Mouse (Mus musculus): ENCODE results near the gene Gm45716. TPM values are rescaled to one million over a fixed set of nuclear protein-coding genes. Genes with fewer than 3 reads are reported as not detected.
A peak's percentile ranks its signal among the peaks of the same experiment; 100 is the strongest.

Gene Gm45716
- polyA plus RNA-seq (2012; rRNA removed), result 16.6 and 17.3 TPM in 2 replicates

DNA sequence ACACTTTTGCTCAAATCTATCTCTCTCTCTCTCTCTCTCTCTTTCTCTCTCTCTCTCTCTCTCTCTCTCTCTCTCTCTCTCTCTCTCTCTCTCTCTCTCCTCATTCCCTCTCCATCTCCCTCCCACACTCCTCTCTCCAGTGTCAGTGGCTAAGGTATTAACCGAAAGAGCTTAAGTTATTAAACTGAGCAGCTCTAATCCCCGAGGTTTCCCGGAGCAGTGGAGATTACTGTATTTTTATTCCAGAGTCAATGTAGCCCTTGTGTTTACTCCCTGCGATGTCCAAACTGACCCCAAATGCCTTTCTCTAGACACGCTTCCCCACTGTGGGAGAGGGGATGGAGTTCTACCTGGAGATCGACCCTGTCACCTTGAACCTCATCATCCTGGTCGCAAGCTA, at the start of gene Gm45716:
TSS of gene Gm45716 (plus strand) at position 243 of the 400 bp plus-strand sequence.
- TF ChIP-seq POLR2A (IDR thresholded peaks at IDR 0.05; ENCODE audit: borderline replicate concordance, extremely low read depth, insufficient read depth, insufficient read length, poor library complexity, severe bottlenecking) (no peak), CTCF (IDR thresholded peaks at IDR 0.05; ENCODE audit: borderline replicate concordance, extremely low read depth, insufficient read depth, insufficient read length) (no peak)
- no peak for DNase-seq (ENCODE audit: low read depth)

DNA sequence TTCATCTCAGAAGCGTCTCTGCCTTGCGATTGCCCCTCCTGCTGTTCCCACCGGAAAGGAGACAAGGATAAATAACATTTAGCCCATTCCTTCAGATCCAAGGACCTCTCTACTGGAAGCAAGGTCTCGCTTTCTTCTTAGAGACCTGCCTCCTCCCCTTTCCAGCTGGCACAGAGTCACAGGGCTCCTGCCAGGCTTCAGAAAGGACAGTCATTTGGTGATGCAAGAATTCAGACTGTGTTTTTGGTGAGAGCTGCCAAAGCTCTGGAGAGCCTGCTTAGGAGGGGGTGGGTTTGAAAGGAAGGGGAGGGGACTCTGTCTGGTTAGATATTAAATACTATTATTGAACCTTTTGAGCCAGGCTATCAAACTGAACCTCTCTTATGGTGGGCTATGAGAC, 45.1 kb upstream of the Gm45716 start:
- DNase-seq (ENCODE audit: low read depth), result peak; percentile 77
- TF ChIP-seq POLR2A (IDR thresholded peaks at IDR 0.05; ENCODE audit: borderline replicate concordance, extremely low read depth, insufficient read depth, insufficient read length, poor library complexity, severe bottlenecking) (no peak), CTCF (IDR thresholded peaks at IDR 0.05; ENCODE audit: borderline replicate concordance, extremely low read depth, insufficient read depth, insufficient read length) (no peak)

DNA sequence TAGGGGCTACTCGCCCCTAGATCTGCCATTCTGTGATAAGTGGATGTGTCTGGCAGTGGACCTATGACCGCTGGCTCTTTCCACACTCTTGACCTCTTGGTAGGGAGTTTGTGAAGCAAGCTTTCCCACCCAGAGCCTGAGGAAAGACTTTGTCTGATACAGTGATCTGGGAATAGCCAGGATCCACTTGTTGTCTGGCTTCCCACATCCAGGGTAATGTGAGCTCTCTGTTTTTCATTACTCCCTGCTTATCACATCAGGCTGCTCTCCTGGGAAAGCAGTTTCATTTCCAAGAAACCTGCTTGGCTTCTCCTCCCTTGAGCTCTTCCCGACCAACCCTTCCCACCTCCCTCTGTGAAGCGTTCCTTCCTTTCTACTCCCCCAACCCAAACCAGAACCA, 44.5 kb upstream of the Gm45716 start:
- TF ChIP-seq CTCF (IDR thresholded peaks at IDR 0.05; ENCODE audit: borderline replicate concordance, extremely low read depth, insufficient read depth, insufficient read length) (no peak), POLR2A (IDR thresholded peaks at IDR 0.05; ENCODE audit: borderline replicate concordance, extremely low read depth, insufficient read depth, insufficient read length, poor library complexity, severe bottlenecking) (no peak)
- no peak for DNase-seq (ENCODE audit: low read depth)

DNA sequence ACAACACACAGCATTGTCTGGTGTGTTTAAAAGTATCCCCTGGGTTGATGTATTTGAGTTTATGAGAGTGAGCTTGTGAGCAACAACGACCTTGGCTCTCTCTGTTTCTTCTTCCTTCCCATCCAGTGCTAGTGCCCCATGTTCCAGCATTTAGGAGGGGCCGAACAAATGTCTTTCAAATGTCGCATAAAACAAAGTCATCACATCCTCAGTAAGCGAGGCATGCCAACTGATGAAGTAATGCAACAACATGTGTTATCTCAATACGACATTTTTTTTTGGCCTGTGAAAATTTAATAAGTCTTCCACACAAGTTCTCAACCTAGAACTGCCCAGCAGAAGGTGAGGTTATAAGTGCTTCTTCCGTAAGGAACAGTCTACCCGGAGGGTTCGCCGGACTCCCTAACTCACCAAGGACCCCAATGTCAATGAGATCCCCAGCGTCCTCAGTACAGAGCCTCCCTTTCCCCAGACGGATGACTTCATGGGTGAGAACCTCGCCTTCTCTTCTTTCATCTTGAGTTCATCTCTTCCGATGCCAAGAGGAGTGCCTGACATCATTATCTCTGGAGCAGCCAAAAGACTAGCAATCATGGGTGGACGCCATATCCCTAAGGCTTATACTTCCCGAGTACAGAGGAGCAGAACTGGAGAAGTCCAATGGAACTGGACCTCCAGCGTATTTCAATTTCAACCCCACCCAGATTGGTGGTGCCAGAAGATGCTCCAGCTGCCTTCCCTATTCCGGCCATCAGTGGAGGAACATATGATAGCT, 41.2 kb upstream of the Gm45716 start:
- TF ChIP-seq POLR2A (IDR thresholded peaks at IDR 0.05; ENCODE audit: borderline replicate concordance, extremely low read depth, insufficient read depth, insufficient read length, poor library complexity, severe bottlenecking) (no peak), CTCF (IDR thresholded peaks at IDR 0.05; ENCODE audit: borderline replicate concordance, extremely low read depth, insufficient read depth, insufficient read length) (no peak)
- no peak for DNase-seq (ENCODE audit: low read depth)

DNA sequence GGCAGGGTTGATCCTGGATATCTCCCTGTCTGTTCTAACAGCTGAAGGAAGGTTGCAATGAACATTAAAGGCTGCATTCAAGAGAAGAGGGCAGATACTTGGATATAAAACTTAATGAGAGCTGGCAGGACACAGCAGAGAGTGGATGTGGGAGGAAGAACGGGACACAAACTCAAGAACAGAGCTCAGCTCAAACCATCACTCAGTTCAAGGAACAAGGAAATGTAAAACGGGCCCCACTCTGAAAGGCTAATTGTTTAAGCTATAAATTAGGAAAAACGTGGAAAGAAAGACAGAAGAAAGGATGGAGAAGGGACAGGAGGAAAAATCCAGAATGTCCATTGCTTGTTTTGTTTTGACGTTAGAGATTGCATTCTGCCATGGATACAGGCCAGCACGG, 32.4 kb upstream of the Gm45716 start:
- DNase-seq (ENCODE audit: low read depth), result peak; percentile 48
- TF ChIP-seq CTCF (IDR thresholded peaks at IDR 0.05; ENCODE audit: borderline replicate concordance, extremely low read depth, insufficient read depth, insufficient read length) (no peak), POLR2A (IDR thresholded peaks at IDR 0.05; ENCODE audit: borderline replicate concordance, extremely low read depth, insufficient read depth, insufficient read length, poor library complexity, severe bottlenecking) (no peak)

DNA sequence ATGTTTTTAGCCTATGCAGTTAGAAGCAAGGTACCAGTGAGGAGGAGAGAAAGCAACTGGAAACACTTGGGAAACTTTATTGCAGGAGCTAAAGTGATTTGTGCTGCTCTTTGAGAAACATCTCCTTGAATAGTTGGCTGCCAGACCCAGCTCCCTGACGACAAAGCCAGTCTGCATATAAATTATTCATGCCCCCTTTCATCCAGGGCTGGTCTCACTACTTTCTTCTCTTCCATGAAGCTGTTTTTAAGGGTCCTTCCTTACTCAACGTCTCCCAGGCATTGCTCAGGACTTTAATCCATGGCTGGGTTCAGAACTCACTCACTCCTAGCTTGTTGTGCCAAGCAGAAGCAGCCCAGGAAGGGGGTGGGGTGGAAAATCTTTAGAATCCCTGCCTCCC, 32.0 kb upstream of the Gm45716 start:
- peak; percentile 83 for DNase-seq (ENCODE audit: low read depth)
- TF ChIP-seq CTCF (IDR thresholded peaks at IDR 0.05; ENCODE audit: borderline replicate concordance, extremely low read depth, insufficient read depth, insufficient read length) (no peak), POLR2A (IDR thresholded peaks at IDR 0.05; ENCODE audit: borderline replicate concordance, extremely low read depth, insufficient read depth, insufficient read length, poor library complexity, severe bottlenecking) (no peak)

DNA sequence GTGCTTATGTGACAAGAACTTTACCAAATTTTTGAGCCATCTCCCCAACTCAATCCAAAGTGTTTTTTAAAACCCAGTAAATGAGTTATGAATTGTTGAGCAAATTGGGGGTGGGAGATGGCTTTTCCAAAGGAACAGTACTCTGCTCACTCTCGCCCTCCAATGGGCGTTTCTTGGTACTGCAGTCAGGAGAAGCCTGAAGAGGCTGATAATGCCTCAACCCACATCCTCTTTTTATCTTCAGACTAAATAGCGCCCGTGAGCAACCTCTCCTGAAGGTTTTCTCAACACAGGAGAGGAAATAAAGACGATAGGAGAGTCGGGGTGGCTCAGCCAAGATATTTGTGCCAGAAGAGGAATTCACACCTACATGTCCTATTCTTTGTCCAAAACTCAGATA, 19.7 kb upstream of the Gm45716 start:
- DNase-seq (ENCODE audit: low read depth), result no peak
- TF ChIP-seq CTCF (IDR thresholded peaks at IDR 0.05; ENCODE audit: borderline replicate concordance, extremely low read depth, insufficient read depth, insufficient read length), result peak; percentile 57; the same call in 1 of the 2 replicates
- no peak for TF ChIP-seq POLR2A (IDR thresholded peaks at IDR 0.05; ENCODE audit: borderline replicate concordance, extremely low read depth, insufficient read depth, insufficient read length, poor library complexity, severe bottlenecking)

DNA sequence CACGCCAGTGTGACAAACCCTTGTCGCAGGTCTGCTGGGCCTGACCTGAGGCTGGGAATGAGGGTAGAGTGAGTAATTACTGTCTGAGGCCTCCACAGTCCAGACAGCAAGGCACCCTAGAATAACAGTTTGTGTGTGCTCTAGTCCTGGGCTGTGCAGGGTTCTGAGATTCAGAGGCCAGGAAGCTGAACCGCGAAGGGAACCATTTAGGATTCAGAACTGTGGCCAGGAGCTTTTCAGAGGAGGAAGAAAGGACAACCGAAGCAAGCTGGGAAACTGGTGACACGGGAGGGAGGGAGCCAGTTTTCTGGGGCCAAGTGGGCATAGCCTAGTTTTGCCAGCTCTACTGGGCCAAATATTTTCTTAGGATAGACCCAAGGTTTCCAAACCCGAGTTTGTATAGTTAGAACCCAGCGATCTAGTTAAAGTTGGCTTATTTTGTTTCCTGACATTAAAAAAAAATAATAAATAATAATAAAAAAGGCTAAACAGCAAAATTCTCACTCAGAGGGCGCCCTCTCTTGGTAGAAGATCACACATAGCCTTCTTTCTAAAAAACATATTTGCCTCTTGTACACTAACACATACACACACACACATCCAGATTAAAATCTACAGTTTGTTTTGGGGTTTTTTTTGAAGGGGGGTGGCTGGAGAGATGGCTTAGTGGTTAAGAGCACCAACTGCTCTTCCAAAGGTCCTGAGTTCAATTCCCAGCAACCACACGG, 19.0 kb upstream of the Gm45716 start:
- no peak for DNase-seq (ENCODE audit: low read depth)
- TF ChIP-seq CTCF (IDR thresholded peaks at IDR 0.05; ENCODE audit: borderline replicate concordance, extremely low read depth, insufficient read depth, insufficient read length) (no peak), POLR2A (IDR thresholded peaks at IDR 0.05; ENCODE audit: borderline replicate concordance, extremely low read depth, insufficient read depth, insufficient read length, poor library complexity, severe bottlenecking) (no peak)

DNA sequence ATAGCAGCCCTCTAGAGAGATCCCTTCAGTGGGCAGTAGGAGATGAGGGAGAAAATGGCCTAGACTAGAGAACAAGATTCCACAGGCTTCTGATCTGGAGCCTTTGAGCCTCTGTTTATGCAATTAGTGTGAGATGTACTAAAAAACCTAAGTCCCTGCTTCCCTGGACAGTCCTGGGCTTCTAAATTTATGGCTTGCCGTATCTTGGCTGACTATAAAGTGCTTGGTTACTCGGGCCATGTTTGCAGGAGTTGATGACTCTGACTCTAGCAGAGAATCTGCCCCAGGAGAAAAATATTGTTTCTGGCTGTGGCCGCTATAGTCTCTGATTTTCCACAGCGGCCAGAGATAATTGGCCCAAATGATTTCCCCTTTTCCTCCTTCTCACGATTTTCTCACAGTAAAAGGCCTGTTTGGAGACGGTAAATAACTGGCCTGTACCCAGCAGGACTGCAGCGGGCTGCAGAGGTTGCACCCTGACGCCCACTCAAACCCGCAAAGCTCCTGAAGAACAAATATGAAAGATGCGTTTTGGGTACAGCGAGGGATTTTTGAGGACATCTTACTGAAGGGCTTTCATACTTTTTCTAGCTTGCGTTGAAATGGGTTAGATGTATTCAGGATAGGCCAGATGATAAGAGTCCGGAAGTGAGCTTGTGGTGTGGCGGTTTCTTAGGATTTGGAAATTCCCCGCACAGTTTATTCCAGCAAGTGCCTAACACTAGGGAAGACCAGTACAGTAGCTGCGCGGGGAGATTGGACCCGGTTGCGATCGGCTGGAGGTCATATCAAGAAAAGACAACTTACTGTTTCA, 18.1 kb upstream of the Gm45716 start:
- no peak for DNase-seq (ENCODE audit: low read depth)
- no peak for TF ChIP-seq POLR2A (IDR thresholded peaks at IDR 0.05; ENCODE audit: borderline replicate concordance, extremely low read depth, insufficient read depth, insufficient read length, poor library complexity, severe bottlenecking)
- TF ChIP-seq CTCF (IDR thresholded peaks at IDR 0.05; ENCODE audit: borderline replicate concordance, extremely low read depth, insufficient read depth, insufficient read length), result no peak

DNA sequence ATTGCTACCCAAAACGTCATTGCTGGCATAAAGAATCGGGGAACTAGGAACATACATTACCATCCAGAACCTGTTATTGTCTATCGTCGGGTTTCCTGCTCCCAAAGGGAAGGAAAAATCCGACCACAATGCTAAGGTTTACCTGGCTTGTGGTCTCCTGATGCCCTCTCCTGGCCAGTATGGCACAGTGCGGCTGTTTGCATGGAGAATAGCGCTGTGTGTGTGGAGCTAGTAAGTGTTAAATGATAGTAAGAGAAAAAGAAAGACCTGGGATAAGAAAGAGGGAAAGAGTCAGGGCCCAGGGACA, 17.5 kb upstream of the Gm45716 start:
- no peak for TF ChIP-seq POLR2A (IDR thresholded peaks at IDR 0.05; ENCODE audit: borderline replicate concordance, extremely low read depth, insufficient read depth, insufficient read length, poor library complexity, severe bottlenecking)
- peak; percentile 98 for TF ChIP-seq CTCF (IDR thresholded peaks at IDR 0.05; ENCODE audit: borderline replicate concordance, extremely low read depth, insufficient read depth, insufficient read length)
- peak; percentile 92 for DNase-seq (ENCODE audit: low read depth)

DNA sequence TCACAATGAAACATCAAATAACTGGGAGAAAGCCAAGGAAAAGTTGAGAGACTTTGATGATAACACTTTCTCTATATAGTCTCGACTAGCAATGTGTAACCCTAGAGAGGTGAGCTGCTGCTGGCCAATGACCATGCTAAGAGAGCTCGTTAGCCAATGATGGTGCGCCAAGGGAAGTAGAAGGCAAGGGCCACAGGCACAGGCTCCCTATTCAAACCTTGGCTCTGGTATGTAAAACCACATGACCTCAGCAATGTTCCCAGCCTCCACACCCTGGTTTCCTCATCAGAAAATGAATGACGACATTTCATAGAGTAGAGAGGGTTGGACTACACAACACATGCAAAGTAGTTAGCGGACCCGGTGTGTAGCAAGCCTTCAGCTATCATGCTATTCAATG, 15.2 kb upstream of the Gm45716 start:
- no peak for DNase-seq (ENCODE audit: low read depth)
- TF ChIP-seq POLR2A (IDR thresholded peaks at IDR 0.05; ENCODE audit: borderline replicate concordance, extremely low read depth, insufficient read depth, insufficient read length, poor library complexity, severe bottlenecking), result no peak
- TF ChIP-seq CTCF (IDR thresholded peaks at IDR 0.05; ENCODE audit: borderline replicate concordance, extremely low read depth, insufficient read depth, insufficient read length), result no peak
